Mouse (Mus musculus): ENCODE data around the gene Col6a2.

DNA sequence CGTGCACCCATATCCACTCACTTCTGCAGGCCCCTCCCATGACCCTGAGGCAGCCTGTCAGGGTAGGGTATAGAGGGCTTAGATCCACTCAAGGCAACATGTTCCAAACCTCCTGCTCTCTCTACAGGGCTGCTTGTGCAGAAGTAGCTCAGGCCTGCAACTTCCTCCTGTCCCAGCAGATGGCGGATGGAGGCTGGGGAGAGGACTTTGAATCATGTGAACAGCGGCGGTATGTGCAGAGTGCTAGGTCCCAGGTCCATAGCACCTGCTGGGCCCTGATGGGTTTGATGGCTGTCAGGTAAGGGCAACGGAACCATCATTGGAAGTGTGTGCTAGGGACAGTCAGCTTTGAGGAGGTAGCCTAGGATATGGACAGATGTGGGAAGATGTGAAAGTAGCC is 73.0 kb downstream of the Col6a2 start:
- TF ChIP-seq CTCF (IDR thresholded peaks at IDR 0.05; ENCODE audit: control insufficient read depth, insufficient read depth, insufficient read length) (no peak), MYOG (IDR thresholded peaks at IDR 0.05; ENCODE audit: control insufficient read depth, extremely low read depth, insufficient read length) (no peak), USF1 (IDR thresholded peaks at IDR 0.05; ENCODE audit: low read depth) (no peak)

Data from C2C12 (cell line).